Mouse (Mus musculus) adrenal gland, adult (tissue): ENCODE measurements around the gene 4931428F04Rik.

Source experiments
- DNase-seq, 2 experiments: peaks; one replicate each; pipeline ENCODE4 v3.0.0; 2022 to 2023; ENCODE audit warnings: low spot score in 1 of 2; ENCODE audit not compliant: inconsistent age in 2 of 2

4931428F04Rik gene

GRCm38 (mm10) chr8:105289805-105290460 is at the start of gene 4931428F04Rik:
Gene 4931428F04Rik, minus strand, starts transcription at chr8:105289864.
- peak; percentile 76 to 78 for DNase-seq

GRCm38 (mm10) chr8:105338992-105339391 is 49.3 kb upstream of the 4931428F04Rik start:
- no peak for DNase-seq

DNA sequence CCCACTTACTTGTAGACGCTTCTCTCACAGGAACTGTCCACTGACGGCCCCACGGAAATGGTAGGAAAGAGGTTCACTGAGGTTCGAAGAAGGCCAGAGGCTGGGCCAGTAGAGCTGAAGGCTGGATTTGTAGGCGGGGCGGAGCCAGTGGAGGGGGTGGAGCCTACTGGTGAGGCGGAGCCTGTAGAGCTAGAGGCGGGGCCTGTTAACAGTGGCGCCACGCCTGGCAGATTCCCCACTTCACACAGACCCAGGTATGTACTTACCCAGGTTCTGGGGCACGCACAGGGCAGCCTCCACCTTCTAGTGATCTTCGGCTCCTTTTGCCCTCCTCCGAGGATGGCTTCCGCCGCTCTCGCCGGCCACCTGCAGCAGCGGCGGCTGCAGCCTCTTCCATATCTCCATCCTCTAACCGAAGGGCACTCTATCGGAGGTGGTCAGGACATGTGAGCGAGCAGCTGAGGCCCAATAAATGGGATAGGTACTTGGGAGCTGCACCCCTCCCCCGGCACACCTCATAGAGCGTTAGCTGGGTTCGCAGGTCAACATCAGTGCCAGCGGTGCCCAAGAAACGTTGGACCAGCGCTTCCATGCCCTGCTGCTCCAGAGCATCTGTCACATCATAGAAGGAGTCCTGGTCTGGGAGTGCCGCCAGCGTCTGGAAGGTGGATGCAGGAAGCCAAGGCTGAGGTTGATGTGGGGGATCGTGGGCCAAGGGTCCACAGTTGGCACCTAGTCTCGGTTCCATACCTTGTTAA is 46.9 kb upstream of the 4931428F04Rik start:
- DNase-seq = peak in 1 of 2 experiments; percentile 36

DNA sequence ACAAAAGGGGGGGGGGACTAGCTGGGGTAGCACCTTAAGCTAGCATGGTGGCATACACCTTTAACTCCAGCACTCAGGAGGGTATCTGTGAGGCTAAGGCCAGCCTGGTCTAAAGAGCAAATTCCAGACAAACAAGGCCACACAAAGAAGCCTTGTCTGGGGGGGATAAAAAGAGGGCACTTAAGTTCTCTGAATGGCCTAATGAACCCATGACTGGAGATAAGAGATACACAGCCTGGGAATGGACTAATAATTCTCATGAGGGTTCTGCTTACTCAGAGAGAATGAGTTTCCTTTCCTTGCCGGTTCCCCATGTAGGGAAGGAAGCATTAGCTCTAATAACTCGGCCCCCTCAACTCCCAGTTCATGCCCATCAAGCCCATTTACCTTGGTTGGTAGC is 42.9 kb upstream of the 4931428F04Rik start:
- DNase-seq = no peak

- no peak for DNase-seq
These were observed 42.3 kb upstream of the 4931428F04Rik start for GRCm38 (mm10) chr8:105331931-105332330.

DNA sequence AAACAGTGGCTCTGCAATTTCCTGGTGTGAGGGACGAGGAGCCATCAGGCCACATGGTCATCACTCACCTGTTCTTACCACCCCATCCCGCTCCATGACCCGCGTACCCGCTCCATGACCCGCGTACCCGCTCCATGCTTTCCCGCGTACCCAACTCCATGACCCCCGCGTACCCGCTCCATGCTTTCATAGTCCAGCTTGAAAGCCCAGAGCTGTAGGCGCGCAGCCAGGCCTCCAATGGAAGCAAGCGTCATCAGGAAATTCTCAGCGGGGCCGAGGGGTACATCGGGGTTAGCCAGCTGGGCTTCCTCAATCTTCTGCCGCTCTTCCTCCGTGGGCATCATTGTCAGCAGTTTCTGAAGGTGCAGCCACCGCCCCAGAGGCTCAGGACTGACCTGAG is 41.8 kb upstream of the 4931428F04Rik start:
- DNase-seq = no peak

GRCm38 (mm10) chr8:105330325-105330724 is 40.7 kb upstream of the 4931428F04Rik start:
- no peak for DNase-seq

DNA sequence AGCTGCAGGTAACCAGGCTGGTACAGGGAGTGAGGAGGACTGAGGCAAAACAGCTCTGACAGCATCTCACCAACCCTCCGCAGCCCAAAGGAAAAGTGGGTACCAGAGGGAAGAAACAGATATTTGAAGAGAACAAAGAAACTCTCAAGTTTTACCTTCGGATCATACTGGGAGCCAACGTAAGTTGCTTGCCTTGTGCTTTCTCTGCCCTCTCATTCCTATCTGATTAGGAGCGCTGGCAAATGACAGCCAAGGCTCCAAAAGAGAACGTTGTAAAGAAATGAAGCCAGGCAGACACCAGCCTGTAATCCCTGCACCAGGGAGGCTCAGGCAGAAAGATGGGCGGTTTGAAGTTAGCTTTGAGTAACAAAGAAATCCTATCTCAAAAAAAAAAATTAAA is 37.3 kb upstream of the 4931428F04Rik start:
- no peak for DNase-seq

GRCm38 (mm10) chr8:105326141-105326672 is 36.5 kb upstream of the 4931428F04Rik start, which contains the start of the genes Lrrc29 and Tmem208:
Gene Lrrc29, minus strand, starts transcription at chr8:105326278.
Gene Tmem208, plus strand, starts transcription at chr8:105326354.
- DNase-seq = peak; percentile 97 to 99

DNA sequence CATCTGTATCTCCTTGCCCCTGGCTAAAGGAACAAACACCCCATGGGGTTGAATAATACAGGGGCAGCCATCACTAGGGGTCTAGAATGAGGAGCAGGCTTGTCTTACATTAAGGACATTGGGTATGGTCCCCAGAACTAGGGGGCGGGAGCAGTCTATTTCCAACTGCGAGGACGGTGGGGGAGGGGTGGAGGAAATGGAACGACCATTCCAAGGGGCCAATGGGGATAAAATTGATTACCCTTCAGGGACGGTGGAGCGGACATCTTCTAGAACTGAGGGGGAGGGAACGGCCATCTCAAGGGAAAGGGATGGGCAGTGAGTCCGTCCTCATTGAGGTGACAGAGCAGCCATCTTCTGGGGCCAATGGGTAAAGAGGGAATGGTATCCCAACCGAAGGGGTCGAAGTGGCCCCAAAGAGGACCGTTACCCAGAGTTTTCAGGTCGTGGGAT is 36.0 kb upstream of the 4931428F04Rik start:
- no peak for DNase-seq

- no peak for DNase-seq
These were observed 33.5 kb upstream of the 4931428F04Rik start for GRCm38 (mm10) chr8:105323183-105323582.

DNA sequence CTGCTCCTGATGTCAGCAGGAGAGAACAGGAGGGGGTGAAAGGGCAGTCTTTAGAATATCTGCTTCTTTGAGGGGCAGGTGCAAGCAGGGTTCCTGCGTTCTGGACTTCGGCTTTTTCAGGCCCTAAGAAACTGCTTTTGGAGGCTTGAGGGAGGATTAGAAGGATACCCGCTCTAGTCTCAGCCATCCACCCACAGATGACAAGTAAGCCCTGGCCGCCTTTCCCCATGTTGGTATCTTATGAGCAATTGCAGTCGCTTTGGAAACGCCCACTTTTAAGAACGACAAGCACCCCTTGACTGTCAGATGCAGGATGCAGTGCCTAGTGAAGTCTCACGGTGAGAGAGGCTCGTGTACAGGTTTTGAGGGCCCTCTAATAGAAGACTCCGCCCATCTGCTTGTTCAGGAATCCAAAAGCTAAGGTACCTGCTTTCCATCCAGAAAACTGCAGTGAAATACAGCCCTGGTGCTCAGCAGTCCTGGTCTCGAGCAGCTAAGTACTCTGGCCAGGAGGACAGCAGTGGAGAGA is 29.1 kb upstream of the 4931428F04Rik start:
- no peak for DNase-seq

GRCm38 (mm10) chr8:105317941-105318340 is 28.3 kb upstream of the 4931428F04Rik start:
- peak; percentile 53 to 64 for DNase-seq

DNA sequence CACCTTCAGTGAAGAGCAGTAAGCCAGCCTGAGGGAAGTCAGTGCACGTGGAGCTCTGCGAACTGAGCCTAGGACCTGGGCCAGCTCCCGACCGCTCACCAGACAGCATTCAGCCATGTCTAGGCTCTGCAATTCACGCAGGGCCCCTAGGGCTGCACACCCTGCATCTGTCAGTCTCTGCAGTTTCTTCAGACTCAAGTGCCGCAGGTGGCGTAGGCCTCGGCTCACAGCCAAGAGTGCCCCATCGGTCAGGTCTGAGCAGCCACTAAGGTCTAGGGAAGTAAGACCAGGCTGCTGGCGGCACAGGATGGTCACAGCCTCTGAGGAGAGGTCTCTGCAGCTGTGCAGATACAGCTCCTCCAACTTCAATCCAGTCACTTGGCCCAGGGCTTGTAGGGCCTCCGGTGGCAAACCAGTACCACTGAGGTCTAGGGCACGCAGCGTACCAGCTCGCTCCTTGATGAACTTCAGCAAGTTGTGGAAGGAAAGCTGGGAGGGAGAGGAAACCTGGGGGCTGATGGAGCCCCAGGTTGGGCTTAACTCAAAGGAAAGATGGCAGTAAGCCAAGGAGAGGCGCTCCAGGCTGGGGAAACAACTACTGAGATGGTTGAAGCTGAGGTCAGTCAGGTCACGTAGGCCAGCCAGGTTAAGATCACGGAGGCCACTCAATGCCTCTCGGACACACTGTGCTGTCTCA is 25.6 kb upstream of the 4931428F04Rik start:
- DNase-seq = no peak

DNA sequence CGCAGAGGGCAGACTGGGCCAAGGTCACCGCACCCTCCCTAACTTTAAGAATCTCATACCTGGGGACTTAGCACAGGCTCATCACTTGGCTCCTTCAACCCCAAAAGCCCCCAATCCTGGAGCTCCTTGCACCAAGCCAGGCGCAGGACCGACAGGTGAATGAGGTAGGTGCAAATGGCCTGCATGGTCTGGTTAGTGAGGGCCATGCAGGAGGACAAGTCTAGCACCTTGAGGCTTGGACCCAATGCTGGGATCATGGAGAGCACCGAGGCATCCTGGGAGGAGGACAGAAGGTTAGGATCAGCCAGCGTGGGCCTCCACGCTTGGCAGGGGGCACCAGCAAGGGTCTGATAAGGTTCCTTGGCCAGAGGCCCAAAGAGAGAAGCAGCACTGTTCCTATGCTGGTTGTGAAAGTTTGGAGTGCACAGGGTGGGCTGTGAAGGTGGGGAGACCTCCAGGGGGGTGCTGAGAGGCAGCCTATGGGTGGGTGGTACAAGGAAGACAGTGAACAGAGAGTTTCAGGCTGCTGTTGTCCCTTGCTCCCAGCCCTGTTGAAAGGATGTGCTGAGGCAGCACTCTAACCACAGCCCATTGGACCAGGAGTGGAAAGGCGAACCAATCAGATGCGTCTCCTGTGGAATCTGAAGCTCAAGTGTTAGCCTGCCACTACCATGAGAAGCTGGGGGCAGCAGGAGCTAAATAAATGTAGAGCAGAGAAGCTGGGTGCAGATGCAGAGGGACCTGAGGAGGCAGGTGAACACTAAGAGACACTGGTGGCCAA is 24.1 kb upstream of the 4931428F04Rik start:
- no peak for DNase-seq

DNA sequence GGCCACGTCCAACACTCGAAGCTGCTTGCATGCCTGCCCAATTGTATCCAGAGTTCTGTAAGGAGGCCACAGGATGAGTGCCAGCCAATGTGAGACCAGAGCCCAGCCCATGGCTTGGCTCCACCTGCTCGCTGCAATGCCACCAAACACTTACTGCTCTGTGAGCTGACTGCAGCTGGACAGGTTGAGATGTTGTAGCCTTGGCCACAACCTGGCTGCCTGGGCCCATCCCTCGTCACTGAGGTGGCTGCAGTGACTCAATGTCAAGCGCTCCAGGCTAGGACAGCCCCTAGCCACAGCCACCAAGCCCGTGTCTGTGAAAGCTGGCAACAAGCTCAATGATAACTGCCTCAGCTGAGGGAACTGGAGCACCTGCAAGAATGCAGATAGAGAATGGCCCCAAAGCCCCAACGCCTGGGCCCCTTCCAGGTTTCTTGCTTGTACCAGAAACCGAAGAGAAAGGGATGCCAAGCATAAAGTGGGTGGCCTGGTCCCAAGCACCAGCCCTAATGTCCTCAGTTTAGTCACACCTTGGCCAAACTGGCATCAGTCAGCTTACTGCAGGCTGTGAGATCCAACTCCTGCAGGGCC is 23.3 kb upstream of the 4931428F04Rik start:
- no peak for DNase-seq

DNA sequence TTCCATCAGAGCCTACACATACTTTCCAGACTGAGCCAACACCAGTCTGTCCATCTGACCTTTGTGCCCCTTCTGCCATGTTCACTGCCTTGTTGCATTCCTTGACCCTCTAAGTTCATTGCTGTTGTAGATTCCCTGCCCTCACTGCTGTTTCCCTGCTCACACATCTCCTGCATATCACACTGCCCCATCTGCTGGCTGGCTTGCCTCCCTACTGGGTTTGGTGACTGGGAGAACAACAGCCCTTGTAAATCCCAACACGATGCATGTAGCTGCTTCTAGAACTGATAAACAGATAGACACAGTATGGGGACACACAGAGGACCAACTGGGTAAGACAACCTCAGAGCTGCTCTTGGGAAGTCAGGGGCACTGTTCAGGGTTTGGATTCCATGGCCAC is 22.1 kb upstream of the 4931428F04Rik start:
- no peak for DNase-seq

GRCm38 (mm10) chr8:105310118-105310517 is 20.5 kb upstream of the 4931428F04Rik start:
- no peak for DNase-seq

DNA sequence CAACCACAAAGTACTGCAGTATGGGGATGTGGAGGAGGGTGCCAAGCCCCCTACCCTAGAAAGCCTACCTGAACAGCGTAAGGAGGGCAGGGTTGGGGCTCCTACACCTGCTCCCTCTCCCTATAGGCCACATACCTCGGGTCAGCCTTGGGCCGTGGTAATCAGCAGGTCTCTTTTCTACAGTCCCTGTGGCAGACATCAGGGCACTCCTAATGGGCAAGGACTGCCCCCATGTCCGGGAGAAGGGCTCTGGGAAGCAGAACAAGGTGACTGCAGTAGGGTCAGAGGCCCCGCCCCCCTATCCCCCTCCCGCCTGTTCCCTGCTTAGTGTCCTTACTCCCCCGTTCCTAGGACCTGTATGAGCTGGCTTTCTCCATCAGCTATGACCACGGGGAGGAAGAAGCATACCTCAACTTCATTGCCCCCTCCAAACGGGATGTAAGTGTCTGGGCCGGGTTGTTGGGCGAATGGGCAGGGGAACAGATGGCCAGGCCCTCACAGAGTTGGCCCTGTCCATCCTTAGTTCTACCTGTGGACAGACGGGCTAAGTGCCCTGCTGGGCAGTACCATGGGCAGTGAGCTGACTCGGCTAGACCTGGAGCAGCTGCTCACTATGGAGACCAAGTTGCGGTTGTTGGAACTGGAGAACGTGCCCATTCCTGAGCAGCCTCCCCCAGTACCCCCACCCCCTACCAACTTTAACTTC is 19.6 kb upstream of the 4931428F04Rik start:
- no peak for DNase-seq
